In the genomic region with DNA sequence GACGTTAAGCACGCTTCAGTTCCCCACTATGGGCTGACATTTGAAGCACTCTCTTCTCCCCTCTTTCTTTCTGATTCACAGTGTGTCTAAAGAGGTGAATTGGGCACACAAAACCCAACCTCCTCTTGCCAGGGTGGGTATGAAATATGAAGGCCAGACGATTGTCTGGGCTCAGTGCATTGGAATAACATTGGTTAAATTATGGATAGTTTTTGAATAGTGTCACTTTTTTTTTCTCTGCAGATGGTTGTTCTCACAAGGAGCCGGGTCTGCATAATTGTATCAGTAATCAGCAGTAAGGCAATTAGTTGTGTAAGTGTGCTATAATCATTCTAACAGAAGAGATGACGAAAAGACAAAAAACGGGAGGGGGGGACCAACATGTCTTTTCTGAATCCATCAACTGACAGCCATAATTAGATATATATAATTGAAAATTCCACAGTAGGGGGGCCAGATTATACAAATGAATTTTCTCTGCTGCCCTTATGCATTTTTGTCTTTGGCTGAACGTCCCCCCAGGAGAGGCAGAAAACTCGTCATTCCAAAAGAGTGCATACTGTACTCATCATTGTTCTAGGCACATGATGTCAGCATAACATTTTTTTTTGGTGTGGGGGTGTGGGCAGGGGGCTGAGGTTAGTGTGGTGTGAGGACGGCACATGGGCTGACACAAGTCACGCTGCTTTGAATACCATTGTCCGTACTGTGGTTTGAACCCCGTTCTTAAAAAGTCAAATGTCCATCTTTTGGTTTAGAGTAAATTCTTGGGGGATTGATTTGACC, we compare ENCODE assay signal across 23 mouse cellular contexts.
DNase-seq lines count a peak whose midpoint lies in the region; ATAC-seq and TF ChIP-seq lines count a peak whose summit lies in the region.
"Had no signal": no experiment of that assay in that cellular context is flagged by ENCODE, and none has a peak within 500 bp of the region (broad histone marks: within the 10 kb centered on the region; RNA-seq: fewer than 3 reads in every experiment).

No protein-coding gene starts in this region.

- H3K27me3 ChIP-seq in hindbrain, embryonic 10.5 days (ENCODE audit: insufficient read depth, poor library complexity, severe bottlenecking) = no peaks in the 10 kb centered on the region
- no peaks in the 10 kb centered on the region for H3K27me3 ChIP-seq in hindbrain, embryonic 14.5 days (ENCODE audit: control insufficient read depth, insufficient read depth, low read length)
- H3K27me3 ChIP-seq in neural tube, embryonic 12.5 days (replicated peaks) = no peaks in the 10 kb centered on the region
- H3K27me3 ChIP-seq in forebrain, postnatal 0 days (ENCODE audit: insufficient read depth, low read length) = no peaks in the 10 kb centered on the region
- H3K27me3 ChIP-seq: CH12.LX; heart, embryonic 12.5 days; lung, embryonic 15.5 days had no signal

- 0 out of 2 replicates have a peak overlapping the region, but pooled peaks have one; percentile 23 for H3K27ac ChIP-seq in hindbrain, embryonic 10.5 days
- H3K27ac ChIP-seq in hindbrain, embryonic 14.5 days = no peak overlapping the region
- no peak overlapping the region; the same call in 1 of the 2 replicates for H3K27ac ChIP-seq in neural tube, embryonic 12.5 days
- no peak overlapping the region for H3K27ac ChIP-seq in forebrain, postnatal 0 days (ENCODE audit: low read depth, low read length)
- H3K27ac ChIP-seq: embryonic facial prominence, embryonic 13.5 days; layer of hippocampus, adult 2 months; liver, embryonic 14.5 days; lung, embryonic 15.5 days; midbrain, embryonic 10.5 days had no signal

- no peak overlapping the region for H3K9ac ChIP-seq in hindbrain, embryonic 14.5 days
- no peak overlapping the region for H3K9ac ChIP-seq in neural tube, embryonic 12.5 days
- no peak overlapping the region for H3K9ac ChIP-seq in forebrain, postnatal 0 days
- H3K9ac ChIP-seq: embryonic facial prominence, embryonic 13.5 days; heart, embryonic 12.5 days; liver, embryonic 14.5 days; lung, embryonic 15.5 days had no signal

- no peak for TF ChIP-seq CTCF in forebrain, postnatal 0 days (IDR thresholded peaks at IDR 0.05; ENCODE audit: low read depth)

- H3K36me3 ChIP-seq in hindbrain, embryonic 10.5 days = no peaks in the 10 kb centered on the region
- no peaks in the 10 kb centered on the region for H3K36me3 ChIP-seq in hindbrain, embryonic 14.5 days (replicated peaks; ENCODE audit: control insufficient read depth, insufficient read depth)
- no peaks in the 10 kb centered on the region for H3K36me3 ChIP-seq in neural tube, embryonic 12.5 days
- H3K36me3 ChIP-seq in forebrain, postnatal 0 days (ENCODE audit: insufficient read depth) = no peaks in the 10 kb centered on the region
- H3K36me3 ChIP-seq: embryonic facial prominence, embryonic 13.5 days; heart, embryonic 12.5 days; lung, embryonic 15.5 days; midbrain, embryonic 10.5 days had no signal

- H3K4me1 ChIP-seq in hindbrain, embryonic 10.5 days (replicated peaks) = peaks cover 22% of the 10 kb centered on the region
- H3K4me1 ChIP-seq in hindbrain, embryonic 14.5 days (replicated peaks; ENCODE audit: control insufficient read depth, insufficient read depth, low read length) = peaks cover 8% of the 10 kb centered on the region
- H3K4me1 ChIP-seq in neural tube, embryonic 12.5 days = peaks cover 16% of the 10 kb centered on the region; the same call in 1 of the 2 replicates
- H3K4me1 ChIP-seq in forebrain, postnatal 0 days (ENCODE audit: insufficient read depth) = peaks cover 7% of the 10 kb centered on the region; the same call in 1 of the 2 replicates
- H3K4me1 ChIP-seq: embryonic facial prominence, embryonic 13.5 days; heart, embryonic 12.5 days; lung, embryonic 15.5 days had no signal

- no peak overlapping the region for H3K4me3 ChIP-seq in hindbrain, embryonic 10.5 days
- no peak overlapping the region for H3K4me3 ChIP-seq in hindbrain, embryonic 14.5 days (replicated peaks; ENCODE audit: low read length)
- no peak overlapping the region for H3K4me3 ChIP-seq in neural tube, embryonic 12.5 days
- no peak overlapping the region for H3K4me3 ChIP-seq in forebrain, postnatal 0 days (ENCODE audit: low read depth, low read length)
- H3K4me3 ChIP-seq: embryonic facial prominence, embryonic 13.5 days; heart, embryonic 12.5 days; layer of hippocampus, adult 2 months; lung, embryonic 15.5 days; midbrain, embryonic 10.5 days had no signal

- H3K4me2 ChIP-seq in hindbrain, embryonic 14.5 days (replicated peaks) = no peak overlapping the region
- no peak overlapping the region for H3K4me2 ChIP-seq in neural tube, embryonic 12.5 days (replicated peaks)
- 0 out of 2 replicates have a peak overlapping the region, but pooled peaks have one; percentile 6 for H3K4me2 ChIP-seq in forebrain, postnatal 0 days (ENCODE audit: low read depth)
- H3K4me2 ChIP-seq: embryonic facial prominence, embryonic 13.5 days; heart, embryonic 12.5 days; lung, embryonic 15.5 days had no signal

- DNase-seq in hindbrain, embryonic 10.5 days (ENCODE audit: low spot score) = no peak
- DNase-seq in hindbrain, embryonic 14.5 days (ENCODE audit: low spot score) = no peak
- DNase-seq in neural tube, embryonic 10.5 days (ENCODE audit: extremely low spot score, low spot score) = no peak
- DNase-seq in forebrain, postnatal 0 days = peak; percentile 27
- no peak for DNase-seq in frontal cortex, adult 2 months (ENCODE audit: extremely low spot score in 1 of 2, low spot score in 1 of 2)
- DNase-seq in testis, postnatal 14 days (ENCODE audit: low spot score) = no peak
- DNase-seq: adrenal gland, postnatal 36 days; cerebellum, adult 2 months; heart, postnatal 14 days; kidney, adult 8-10 months; kidney, postnatal 14 days; layer of hippocampus, postnatal 36 days; lung, postnatal 4 days; right cerebral cortex, adult 18-20 months; thymus, postnatal 4 days had no signal

- 62% methylated on average over 12 of the region's 12 CpGs for WGBS in hindbrain, embryonic 10.5 days
- WGBS in hindbrain, embryonic 14.5 days = 29% methylated on average over 12 of the region's 12 CpGs
- 31% methylated on average over 12 of the region's 12 CpGs for WGBS in neural tube, embryonic 12.5 days
- 15% methylated on average over 12 of the region's 12 CpGs for WGBS in forebrain, postnatal 0 days

- no peaks in the 10 kb centered on the region for H3K9me3 ChIP-seq in hindbrain, embryonic 10.5 days
- no peaks in the 10 kb centered on the region for H3K9me3 ChIP-seq in hindbrain, embryonic 14.5 days (ENCODE audit: control insufficient read depth, low read length)
- H3K9me3 ChIP-seq in neural tube, embryonic 12.5 days = no peaks in the 10 kb centered on the region
- H3K9me3 ChIP-seq in forebrain, postnatal 0 days (ENCODE audit: low read length) = no peaks in the 10 kb centered on the region
- H3K9me3 ChIP-seq: embryonic facial prominence, embryonic 13.5 days; heart, embryonic 12.5 days; lung, embryonic 15.5 days; midbrain, embryonic 10.5 days had no signal

- no peak for ATAC-seq in hindbrain, embryonic 14.5 days (ENCODE audit: low FRiP score)
- ATAC-seq in neural tube, embryonic 12.5 days (ENCODE audit: low FRiP score, low read depth) = peak; percentile 79
- ATAC-seq in forebrain, postnatal 0 days = peak; percentile 69
